Mouse (Mus musculus) ES-E14 (cell line): ENCODE results near the gene Eps15l1. TPM values are rescaled to one million over a fixed set of nuclear protein-coding genes. Genes with fewer than 3 reads are reported as not detected.

ENCODE experiments used
- DNase-seq: peaks from one replicate; pipeline ENCODE4 v3.0.0-alpha.2; 2013; ENCODE audit warnings: low read depth, low spot score
- H3K27ac ChIP-seq: 2 replicates; pipeline ENCODE4 v1.5.1; 2012; ENCODE audit warnings: low read depth, mild to moderate bottlenecking, low read length, moderate library complexity, mixed read lengths; ENCODE audit not compliant: poor library complexity, insufficient read depth, severe bottlenecking
- H3K36me3 ChIP-seq: 2 replicates; pipeline ENCODE4 v1.6.1; 2012; ENCODE audit warnings: mild to moderate bottlenecking, low read length, moderate library complexity, mixed read lengths; ENCODE audit not compliant: control insufficient read depth, poor library complexity, insufficient read depth, severe bottlenecking
- H3K4me1 ChIP-seq, 2 experiments: fragments of 150-350 bp in 1 of 2; sonication (generic) in 1 of 2; 2 replicates each; pipeline ENCODE4 v1.6.1; 2012; ENCODE audit warnings: low read length in 2 of 2, mild to moderate bottlenecking in 1 of 2, mixed read lengths in 1 of 2; ENCODE audit not compliant: control insufficient read depth in 2 of 2, insufficient read depth in 2 of 2, poor library complexity in 1 of 2
- H3K4me3 ChIP-seq, 2 experiments: fragments of 150-350 bp in 1 of 2; sonication (generic) in 1 of 2; 2 replicates each; pipeline ENCODE4 v1.5.1; 2012; ENCODE audit warnings: low read length in 2 of 2, low read depth in 1 of 2, mild to moderate bottlenecking in 1 of 2, mixed read lengths in 1 of 2; ENCODE audit not compliant: insufficient read depth in 1 of 2, poor library complexity in 1 of 2, severe bottlenecking in 1 of 2
- H3K9ac ChIP-seq: 2 replicates; pipeline ENCODE4 v1.6.1; 2012; ENCODE audit warnings: low read depth, mild to moderate bottlenecking, low read length, mixed read lengths; ENCODE audit not compliant: poor library complexity, insufficient read depth, severe bottlenecking
- H3K9me3 ChIP-seq: fragments of 150-350 bp; sonication (generic); 2 replicates; pipeline ENCODE4 v1.6.1; 2012; ENCODE audit warnings: low read depth, mild to moderate bottlenecking, low read length; ENCODE audit not compliant: control insufficient read depth, insufficient read depth
- CHD2 ChIP-seq: IDR thresholded peaks from 2 replicates; pipeline ENCODE4 v1.6.1; 2014; ENCODE audit warnings: mild to moderate bottlenecking, low read depth, low read length, inconsistent platforms
- HCFC1 ChIP-seq: IDR thresholded peaks from 2 replicates; pipeline ENCODE4 v1.6.1; 2012; ENCODE audit warnings: low read length, inconsistent platforms, borderline replicate concordance; ENCODE audit not compliant: insufficient read depth
- MAFK ChIP-seq: IDR thresholded peaks from 2 replicates; pipeline ENCODE4 v1.6.1; 2014; ENCODE audit warnings: mild to moderate bottlenecking, low read depth, low read length, inconsistent platforms; ENCODE audit not compliant: insufficient read depth
- ZC3H11A ChIP-seq: IDR thresholded peaks from 2 replicates; pipeline ENCODE4 v1.6.1; 2012; ENCODE audit warnings: low read depth, mild to moderate bottlenecking, inconsistent platforms, low read length, borderline replicate concordance
- ZNF384 ChIP-seq: IDR thresholded peaks from 2 replicates; pipeline ENCODE4 v1.6.1; 2012; ENCODE audit warnings: low read depth, low read length, inconsistent platforms
- in situ Hi-C, 2 experiments: fragments of 600-800 bp; cut with MboI; formaldehyde crosslinking; loops; one replicate each; pipeline ENCODE4 v1.15.1; 2025; ENCODE audit warnings: low sequenced_read_pairs in 2 of 2, inconsistent platforms in 1 of 2; ENCODE audit not compliant: unreplicated experiment in 2 of 2
- total RNA-seq: library from RNA; depleted of rRNA; stranded (reverse); fragments of 300-350 nt; gene quantifications from 2 replicates; pipeline ENCODE4 v1.2.3, GENCODE M21; 2012

Eps15l1 gene
- total RNA-seq, 1 experiment = 41.7 TPM

- in situ Hi-C loops = no loop called here
- no peak for TF ChIP-seq CHD2
- no peak for TF ChIP-seq MAFK
- no peak for TF ChIP-seq HCFC1
- no peak for TF ChIP-seq ZC3H11A
- TF ChIP-seq ZNF384 = no peak
- DNase-seq = no peak
Measured at GRCm38 (mm10) chr8:72298928-72299327, 122.3 kb downstream of the Eps15l1 start.

DNA sequence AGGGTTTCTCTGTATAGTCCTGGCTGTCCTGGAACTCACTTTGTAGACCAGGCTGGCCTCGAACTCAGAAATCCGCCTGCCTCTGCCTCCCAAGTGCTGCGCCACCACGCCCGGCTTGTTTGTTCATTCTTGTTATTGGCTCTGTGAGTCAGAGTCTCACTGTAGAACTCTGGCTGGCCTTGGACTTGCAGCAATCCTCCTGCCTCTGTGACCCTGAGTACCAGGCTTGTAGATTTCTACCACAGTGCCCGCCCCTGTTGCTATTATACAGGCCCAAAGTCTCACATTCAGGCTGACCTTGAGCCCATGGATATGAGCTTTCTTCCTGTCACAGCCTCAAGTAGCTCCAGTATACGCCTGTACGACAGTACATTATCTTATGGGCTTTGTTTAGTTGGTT lies 124.7 kb downstream of the Eps15l1 start:
- TF ChIP-seq MAFK (no peak), ZNF384 (no peak), CHD2 (no peak), ZC3H11A (no peak), HCFC1 (no peak)
- no peak overlapping the region for H3K4me3 ChIP-seq
- H3K4me1 ChIP-seq = peaks cover 0 to 16% of the 10 kb centered on the region in 2 experiments; a peak in 3 of 4 replicates
- DNase-seq = no peak
- no peak overlapping the region for H3K27ac ChIP-seq
- in situ Hi-C loops = no loop called here
- no peak overlapping the region for H3K9ac ChIP-seq
- no peaks in the 10 kb centered on the region for H3K36me3 ChIP-seq
- no peaks in the 10 kb centered on the region for H3K9me3 ChIP-seq

More at GRCm38 (mm10) chr8:72298928-72299327, 122.3 kb downstream of the Eps15l1 start:
- H3K4me3 ChIP-seq = no peak overlapping the region
- H3K36me3 ChIP-seq = no peaks in the 10 kb centered on the region
- H3K4me1 ChIP-seq = peaks cover 9 to 19% of the 10 kb centered on the region in 2 experiments; a peak in 3 of 4 replicates
- no peak overlapping the region for H3K27ac ChIP-seq
- no peaks in the 10 kb centered on the region for H3K9me3 ChIP-seq
- H3K9ac ChIP-seq = no peak overlapping the region

GRCm38 (mm10) chr8:72295679-72296078 lies 125.6 kb downstream of the Eps15l1 start:
- Histone ChIP-seq H3K9ac (no peak overlapping the region), H3K27ac (0 out of 2 replicates have a peak overlapping the region, but pooled peaks have one; percentile 18)
- no peak for DNase-seq

GRCm38 (mm10) chr8:72295125-72295524 lies 126.1 kb downstream of the Eps15l1 start:
- DNase-seq = no peak
- H3K36me3 ChIP-seq = no peaks in the 10 kb centered on the region
- H3K4me1 ChIP-seq = peaks cover 3 to 12% of the 10 kb centered on the region in 2 experiments; a peak in 3 of 4 replicates
- no peaks in the 10 kb centered on the region for H3K9me3 ChIP-seq
- no peak for TF ChIP-seq HCFC1
- TF ChIP-seq ZC3H11A = no peak
- TF ChIP-seq MAFK = no peak
- TF ChIP-seq CHD2 = no peak
- TF ChIP-seq ZNF384 = no peak
- H3K9ac ChIP-seq = no peak overlapping the region
- in situ Hi-C loops = no loop called here
- H3K27ac ChIP-seq = no peak overlapping the region
- H3K4me3 ChIP-seq = no peak overlapping the region

More at GRCm38 (mm10) chr8:72295679-72296078, 125.6 kb downstream of the Eps15l1 start:
- Histone ChIP-seq H3K4me1 (peaks cover 3 to 16% of the 10 kb centered on the region in 2 experiments), H3K4me3 (no peak overlapping the region), H3K9me3 (no peaks in the 10 kb centered on the region), H3K36me3 (no peaks in the 10 kb centered on the region)
- TF ChIP-seq HCFC1 (no peak), ZNF384 (no peak), CHD2 (no peak), MAFK (no peak), ZC3H11A (no peak)
- in situ Hi-C loops = no loop called here

DNA sequence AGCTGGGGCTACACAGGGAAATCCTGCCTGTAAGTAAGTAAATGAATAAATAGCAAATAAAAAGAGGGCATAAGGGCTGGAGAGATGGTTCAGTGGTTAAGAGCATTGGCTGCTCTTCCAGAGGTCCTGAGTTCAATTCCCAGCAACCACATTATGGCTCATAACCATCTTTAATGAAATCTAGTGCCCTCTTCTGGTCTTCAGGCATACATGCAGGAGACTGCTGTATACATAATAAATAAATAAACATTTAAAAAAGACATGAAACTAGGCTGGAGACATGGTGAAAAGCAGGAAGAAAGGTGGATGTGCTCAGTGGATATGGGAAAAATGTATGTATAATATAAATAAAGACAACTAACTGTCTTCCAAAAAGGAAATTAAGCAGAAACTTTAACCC lies 128.0 kb downstream of the Eps15l1 start:
- H3K27ac ChIP-seq = no peak overlapping the region

More for the DNA sequence above, 128.0 kb downstream of the Eps15l1 start:
- TF ChIP-seq HCFC1 (no peak), CHD2 (no peak), ZNF384 (no peak), MAFK (no peak), ZC3H11A (no peak)
- no peak for DNase-seq
- Histone ChIP-seq H3K9me3 (no peaks in the 10 kb centered on the region), H3K4me3 (no peak overlapping the region), H3K9ac (no peak overlapping the region), H3K36me3 (no peaks in the 10 kb centered on the region), H3K4me1 (peaks cover 3 to 11% of the 10 kb centered on the region in 2 experiments; a peak in 3 of 4 replicates)
- in situ Hi-C loops = no loop called here
